Mouse (Mus musculus): ENCODE measurements around the gene Lat2.

The Lat2 gene

GRCm38 (mm10) chr5:134613727-134614126 lies 1.1 kb downstream of the Lat2 start:
- peak; percentile 26 for DNase-seq (ENCODE audit: low spot score)

GRCm38 (mm10) chr5:134611810-134612521 lies 2.9 kb downstream of the Lat2 start:
- no peak for DNase-seq (ENCODE audit: low spot score)

- DNase-seq (ENCODE audit: low spot score) = no peak
Measured at GRCm38 (mm10) chr5:134609916-134610643, 4.7 kb downstream of the Lat2 start.

- DNase-seq (ENCODE audit: low spot score) = no peak
Measured at GRCm38 (mm10) chr5:134607121-134607520, 7.7 kb downstream of the Lat2 start.

GRCm38 (mm10) chr5:134606314-134606713 lies 8.5 kb downstream of the Lat2 start:
- no peak for DNase-seq (ENCODE audit: low spot score)

GRCm38 (mm10) chr5:134604376-134604775 lies 10.4 kb downstream of the Lat2 start:
- no peak for DNase-seq (ENCODE audit: low spot score)

- no peak for DNase-seq (ENCODE audit: low spot score)
Measured at GRCm38 (mm10) chr5:134597711-134598110, 17.1 kb downstream of the Lat2 start.

- DNase-seq (ENCODE audit: low spot score) = no peak
Measured at GRCm38 (mm10) chr5:134593093-134593492, 21.7 kb downstream of the Lat2 start.

- no peak for DNase-seq (ENCODE audit: low spot score)
Measured at GRCm38 (mm10) chr5:134592026-134592581, 22.7 kb downstream of the Lat2 start.

- no peak for DNase-seq (ENCODE audit: low spot score)
Measured at GRCm38 (mm10) chr5:134589900-134590299, 24.9 kb downstream of the Lat2 start.

- no peak for DNase-seq (ENCODE audit: low spot score)
Measured at GRCm38 (mm10) chr5:134584798-134585197, 30.0 kb downstream of the Lat2 start.

- DNase-seq (ENCODE audit: low spot score) = no peak
Measured at GRCm38 (mm10) chr5:134583884-134584213, 31.0 kb downstream of the Lat2 start.

GRCm38 (mm10) chr5:134583006-134583883 lies 31.6 kb downstream of the Lat2 start:
- DNase-seq (ENCODE audit: low spot score) = no peak

GRCm38 (mm10) chr5:134582221-134582907 lies 32.5 kb downstream of the Lat2 start:
- DNase-seq (ENCODE audit: low spot score) = peak; percentile 97

GRCm38 (mm10) chr5:134581146-134581545 lies 33.7 kb downstream of the Lat2 start, which contains the start of gene Rfc2:
Gene Rfc2, plus strand, starts transcription at chr5:134581366.
- DNase-seq (ENCODE audit: low spot score) = no peak

- no peak for DNase-seq (ENCODE audit: low spot score)
Measured at GRCm38 (mm10) chr5:134579135-134579534, 35.7 kb downstream of the Lat2 start.

GRCm38 (mm10) chr5:134577534-134577933 lies 37.3 kb downstream of the Lat2 start:
- DNase-seq (ENCODE audit: low spot score) = no peak

- no peak for DNase-seq (ENCODE audit: low spot score)
Measured at GRCm38 (mm10) chr5:134576517-134577220, 38.2 kb downstream of the Lat2 start.

GRCm38 (mm10) chr5:134575833-134576232 lies 39.0 kb downstream of the Lat2 start:
- no peak for DNase-seq (ENCODE audit: low spot score)

- DNase-seq (ENCODE audit: low spot score) = no peak
Measured at GRCm38 (mm10) chr5:134572508-134573214, 42.2 kb downstream of the Lat2 start.

Data from lung, postnatal 25 days (tissue).